Mouse (Mus musculus) spleen, postnatal 36 days (tissue): ENCODE measurements around the gene Bbx.

ENCODE experiments used
- DNase-seq, 2 experiments: peaks; one replicate each; pipeline ENCODE4 v3.0.0; 2022; ENCODE audit warnings: low spot score in 2 of 2, mixed read lengths in 1 of 2

The Bbx gene

DNA sequence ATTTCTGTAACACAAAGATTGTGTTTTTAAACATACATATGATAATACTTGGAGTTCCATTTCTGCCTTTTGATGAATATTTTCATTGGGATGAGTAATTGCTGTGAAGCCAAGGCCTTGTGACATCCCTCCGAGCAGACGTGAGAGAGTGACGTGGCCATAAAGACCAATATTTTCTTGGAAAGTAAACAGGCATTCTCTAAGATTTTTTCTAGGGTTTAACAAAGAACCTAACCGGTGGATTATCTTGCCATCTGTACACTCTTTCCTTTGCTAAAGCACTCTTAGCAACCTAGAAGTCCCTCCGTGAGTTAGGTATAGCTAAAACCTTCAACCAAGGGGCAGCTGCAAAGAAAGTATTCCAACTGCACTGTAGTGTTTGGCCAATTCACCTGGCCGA, 32.4 kb downstream of the Bbx start:
- DNase-seq: no peak

DNA sequence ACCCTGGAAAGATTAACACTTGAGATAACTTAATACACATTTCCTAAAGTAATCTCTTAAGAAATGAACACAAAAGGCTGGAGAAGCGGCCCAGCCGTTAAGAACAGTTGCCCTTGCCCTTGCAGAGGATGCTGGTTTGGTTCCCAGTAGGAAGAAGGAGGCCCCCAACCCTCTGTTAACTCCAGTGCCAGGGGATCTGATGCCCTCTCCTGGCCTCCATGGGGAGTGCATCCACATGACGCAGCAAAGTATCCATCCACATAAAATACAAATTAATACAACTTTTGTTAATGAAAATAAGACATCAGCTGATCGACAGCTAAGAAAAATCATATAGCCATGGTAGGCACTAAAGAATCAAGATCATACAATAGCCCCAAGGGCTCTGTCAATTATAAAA, 33.6 kb downstream of the Bbx start:
- no peak for DNase-seq

- DNase-seq: no peak
Measured at GRCm38 (mm10) chr16:50395928-50396612, 36.1 kb downstream of the Bbx start.

GRCm38 (mm10) chr16:50388499-50388898, 43.7 kb downstream of the Bbx start:
- no peak for DNase-seq

GRCm38 (mm10) chr16:50383541-50383940, 48.6 kb downstream of the Bbx start:
- DNase-seq: no peak

DNA sequence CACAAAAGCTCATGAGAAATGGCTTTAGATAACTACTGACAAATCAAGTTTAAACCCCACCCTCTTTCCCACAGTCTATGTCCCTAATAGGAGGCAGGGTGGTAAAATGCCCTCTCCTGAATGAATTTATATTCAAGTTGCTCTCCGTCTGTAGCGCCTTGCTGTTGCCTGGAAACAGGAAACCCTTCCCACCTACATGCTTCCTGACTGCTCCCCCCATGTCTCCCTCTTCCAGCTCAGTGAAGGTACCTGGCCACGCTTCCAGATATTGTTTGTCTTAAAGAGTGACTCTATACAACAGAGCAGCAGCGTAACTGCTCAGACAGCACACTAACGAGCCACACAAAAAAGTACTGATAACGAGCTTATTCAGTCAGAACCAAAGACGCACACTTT, 50.8 kb downstream of the Bbx start:
- no peak for DNase-seq

DNA sequence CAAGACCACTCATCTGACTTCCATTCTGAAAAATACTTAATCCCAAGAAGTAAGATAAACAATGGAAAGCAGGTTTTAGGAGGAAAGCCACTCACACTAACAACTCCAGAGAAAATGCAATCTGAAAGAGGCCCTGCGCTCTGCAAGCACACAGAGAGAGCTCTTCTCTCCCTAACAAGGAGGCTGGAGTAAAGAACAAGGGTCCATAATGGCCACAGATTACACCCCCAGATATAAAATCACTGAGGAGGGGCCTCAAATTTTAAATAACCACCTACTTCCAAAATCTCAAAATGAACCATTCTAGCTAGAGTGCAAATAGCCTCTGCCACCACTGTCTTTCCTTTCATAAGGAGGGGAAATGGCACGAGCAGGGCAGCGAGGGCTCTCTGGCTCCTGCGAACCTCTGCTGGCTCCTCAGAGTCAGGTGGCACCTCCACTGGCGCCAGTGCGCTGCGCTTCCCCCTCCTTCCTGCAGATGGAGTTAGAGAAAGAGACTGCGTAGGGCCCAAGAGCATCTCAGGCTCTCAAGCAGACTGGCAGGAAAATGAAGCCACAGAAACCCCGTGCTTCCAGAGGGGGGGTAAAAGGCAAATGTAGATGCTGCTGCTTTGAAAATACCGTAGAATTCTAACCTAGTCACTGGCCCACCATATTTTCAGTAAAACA, 51.4 kb downstream of the Bbx start:
- DNase-seq: peak; percentile 36 to 43

GRCm38 (mm10) chr16:50380232-50380631, 52.0 kb downstream of the Bbx start:
- no peak for DNase-seq

- DNase-seq: peak; percentile 16 to 45
Measured at GRCm38 (mm10) chr16:50374611-50375010, 57.6 kb downstream of the Bbx start.

DNA sequence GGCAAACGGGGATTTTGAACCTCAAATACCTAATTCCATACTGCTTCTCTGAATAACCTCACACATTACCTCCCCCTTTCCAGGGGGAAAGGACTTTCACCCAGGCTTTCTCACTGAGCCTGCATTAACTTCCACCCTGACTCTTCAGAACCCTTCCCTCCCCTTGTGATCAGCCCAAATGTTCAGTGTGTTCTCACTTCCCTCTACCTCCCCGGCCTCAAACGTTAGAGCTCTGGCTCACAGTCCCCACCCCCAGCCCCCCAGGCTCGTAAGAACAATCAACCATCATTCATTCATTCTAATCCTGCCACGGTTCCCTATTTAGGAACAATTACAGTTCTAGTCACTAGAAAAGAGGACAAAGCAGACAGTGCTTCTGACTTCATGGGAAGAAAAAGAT, 58.5 kb downstream of the Bbx start:
- peak in 1 of 2 experiments; percentile 4 for DNase-seq

GRCm38 (mm10) chr16:50372543-50372942, 59.6 kb downstream of the Bbx start:
- peak; percentile 26 to 32 for DNase-seq

GRCm38 (mm10) chr16:50371460-50371859, 60.7 kb downstream of the Bbx start:
- DNase-seq: no peak

GRCm38 (mm10) chr16:50370423-50370822, 61.8 kb downstream of the Bbx start:
- no peak for DNase-seq

- no peak for DNase-seq
Measured at GRCm38 (mm10) chr16:50366556-50366955, 65.6 kb downstream of the Bbx start.

DNA sequence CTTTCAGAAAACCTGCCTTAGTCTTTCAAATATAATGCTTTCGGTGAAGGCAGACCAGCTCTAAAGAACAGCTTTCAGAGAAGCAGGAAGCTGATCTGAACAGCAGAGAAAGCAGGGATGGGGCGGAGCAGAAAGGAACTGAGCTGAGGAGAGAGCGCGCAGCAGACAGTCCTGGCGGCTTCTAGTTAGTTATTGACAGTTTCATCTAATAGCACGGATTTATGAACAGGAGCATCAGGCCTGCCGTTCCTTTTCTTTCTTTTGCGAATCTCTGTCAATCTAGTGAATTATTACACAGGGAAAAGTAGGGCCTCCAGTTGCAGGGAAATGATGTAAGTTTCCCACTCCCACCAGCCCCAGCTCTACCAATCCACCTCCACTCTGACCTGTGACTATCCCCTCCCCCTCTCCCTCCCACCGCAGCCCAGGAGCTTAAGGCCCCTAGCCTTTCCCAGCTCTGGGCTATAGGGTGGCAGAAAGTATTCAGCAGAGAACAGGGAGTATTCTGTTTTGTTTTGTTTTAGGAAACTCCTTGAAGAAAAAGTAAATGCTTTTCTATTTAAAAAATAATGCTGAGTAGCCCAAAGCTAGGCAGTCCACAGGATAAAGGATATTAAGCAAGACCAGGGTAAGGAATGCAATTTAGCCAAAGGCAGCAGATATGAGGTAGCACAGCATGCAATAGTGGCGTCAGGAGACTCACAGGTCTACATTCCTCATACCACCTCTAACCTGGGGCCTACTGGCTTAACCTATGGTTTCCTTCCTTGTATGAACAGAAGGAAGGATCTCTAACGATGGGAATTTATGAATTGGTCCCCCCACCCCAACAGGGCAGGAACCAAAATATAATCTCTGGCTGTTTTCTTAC, 67.8 kb downstream of the Bbx start:
- DNase-seq: peak; percentile 16 to 25

GRCm38 (mm10) chr16:50363443-50364188, 68.6 kb downstream of the Bbx start:
- DNase-seq: no peak

DNA sequence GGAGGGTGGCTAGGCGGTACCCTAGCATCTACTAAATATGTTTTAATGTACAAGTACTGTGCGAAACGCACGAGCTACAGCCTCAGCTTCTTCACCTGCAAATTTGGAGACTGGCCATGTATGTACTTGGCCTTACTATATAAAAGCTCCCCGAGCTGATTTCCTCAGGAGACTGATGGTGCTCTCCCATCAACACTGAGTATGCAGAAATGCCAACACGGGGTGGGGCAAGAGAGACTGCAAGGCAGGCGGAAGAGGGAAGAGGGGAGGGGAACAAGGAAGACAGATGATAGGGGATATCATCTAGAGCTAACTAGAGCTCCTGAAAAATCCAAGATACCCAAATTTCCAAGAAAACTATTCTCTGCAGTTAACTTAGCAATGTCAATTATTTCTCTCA, 71.6 kb downstream of the Bbx start:
- no peak for DNase-seq

DNA sequence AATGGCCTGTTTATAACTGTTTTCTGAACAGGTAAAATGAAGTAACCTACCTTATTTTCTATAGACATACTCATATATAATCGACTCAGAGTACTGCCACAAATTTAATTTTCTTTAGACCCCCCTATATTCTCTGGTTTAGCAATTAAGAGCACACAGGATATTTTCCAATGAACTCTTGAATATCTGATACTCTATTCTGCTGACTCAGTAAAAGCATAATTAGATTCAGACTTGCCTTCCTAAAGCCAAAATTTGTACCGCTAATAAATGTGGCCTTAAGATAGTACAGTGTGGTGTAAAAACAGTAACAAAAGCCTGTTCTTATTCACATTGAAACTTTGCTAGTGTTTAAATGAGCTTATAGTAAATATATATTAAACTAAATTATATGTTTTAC, 102.5 kb downstream of the Bbx start:
- no peak for DNase-seq

GRCm38 (mm10) chr16:50324746-50325145, 107.4 kb downstream of the Bbx start:
- DNase-seq: no peak

DNA sequence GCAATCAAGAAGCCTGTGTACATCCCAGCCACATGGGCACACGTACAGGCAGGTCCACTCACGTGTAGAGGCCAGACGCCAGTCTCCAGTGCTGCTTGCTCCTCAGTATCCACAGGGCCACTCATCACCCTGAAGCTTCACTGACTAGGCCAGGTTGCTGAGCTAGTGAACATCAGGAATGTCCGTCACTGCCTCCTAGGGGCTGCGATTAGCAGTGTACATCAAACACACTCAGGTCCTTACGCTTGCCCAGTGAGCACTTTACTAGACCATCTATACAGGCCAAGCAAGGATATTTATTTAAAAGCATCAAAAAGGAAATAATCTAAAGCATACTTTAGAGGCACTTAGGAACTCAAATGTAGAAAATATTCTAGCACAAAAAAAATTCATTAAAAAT, 107.9 kb downstream of the Bbx start:
- no peak for DNase-seq

- DNase-seq: no peak
Measured at GRCm38 (mm10) chr16:50321368-50321767, 110.8 kb downstream of the Bbx start.

GRCm38 (mm10) chr16:50318255-50318654, 113.9 kb downstream of the Bbx start:
- no peak for DNase-seq
